Mouse (Mus musculus) stomach, postnatal 0 days (tissue): ENCODE results near the gene Spint1. TPM values are rescaled to one million over a fixed set of nuclear protein-coding genes. Genes with fewer than 3 reads are reported as not detected.

ENCODE experiments used
- ATAC-seq: fragments of 200-750 bp; cut with Nextera tagmentation; 2 replicates; pipeline ENCODE4 v1.8.0; 2017; ENCODE audit not compliant: low FRiP score, low TSS enrichment
- DNase-seq: peaks from one replicate; pipeline ENCODE4 v3.0.0-alpha.2; 2016; ENCODE audit warnings: low spot score
- H3K27ac ChIP-seq: fragments of 300-500 bp; sonication (generic); replicated peaks from 2 replicates; pipeline ENCODE4 v1.5.1; 2014; ENCODE audit warnings: mild to moderate bottlenecking, control low read depth
- H3K27me3 ChIP-seq: fragments of 300-500 bp; sonication (generic); 2 replicates; pipeline ENCODE4 v1.6.1; 2014; ENCODE audit warnings: low read length; ENCODE audit not compliant: control insufficient read depth, insufficient read depth
- H3K36me3 ChIP-seq: fragments of 300-500 bp; sonication (generic); 2 replicates; pipeline ENCODE4 v1.6.1; 2014; ENCODE audit warnings: low read length, mixed read lengths; ENCODE audit not compliant: control insufficient read depth, insufficient read depth
- H3K4me1 ChIP-seq: fragments of 300-500 bp; sonication (generic); replicated peaks from 2 replicates; pipeline ENCODE4 v1.6.1; 2014; ENCODE audit warnings: antibody characterized with exemption; ENCODE audit not compliant: control insufficient read depth, insufficient read depth
- H3K4me2 ChIP-seq: fragments of 300-500 bp; sonication (generic); replicated peaks from 2 replicates; pipeline ENCODE4 v1.6.1; 2014; ENCODE audit warnings: low read depth, mild to moderate bottlenecking, control low read depth, moderate library complexity
- H3K4me3 ChIP-seq: fragments of 300-500 bp; sonication (generic); 2 replicates; pipeline ENCODE4 v1.5.1; 2014; ENCODE audit warnings: low read depth, low read length, control low read depth
- H3K9ac ChIP-seq: fragments of 300-500 bp; sonication (generic); 2 replicates; pipeline ENCODE4 v1.6.1; 2014; ENCODE audit warnings: mild to moderate bottlenecking, low read length, control low read depth, mixed read lengths
- H3K9me3 ChIP-seq: fragments of 300-500 bp; sonication (generic); 2 replicates; pipeline ENCODE4 v1.6.1; 2016; ENCODE audit warnings: low read length; ENCODE audit not compliant: control insufficient read depth
- CTCF ChIP-seq: IDR thresholded peaks from 2 replicates; pipeline ENCODE4 v1.5.1; 2016; ENCODE audit warnings: antibody characterized with exemption, low read depth, mild to moderate bottlenecking, moderate library complexity
- EP300 ChIP-seq: optimal IDR thresholded peaks from 2 replicates; pipeline ENCODE3; 2016; ENCODE audit warnings: antibody characterized with exemption
- WGBS: fragments of 180-500 bp; shearing (Covaris S2); extraction: QIAGEN DNeasy Blood & Tissue Kit; methylation state at CpG from one replicate; pipeline ENCODE4 v1.1.7; 2014; 5-methylcytosine and 5-hydroxymethylcytosine counted together
- polyA plus RNA-seq: library from polyadenylated mRNA; unstranded; fragments of >200 nt; fragmentation: Nextera tagmentation; extraction: Ambion mirVana; gene quantifications from 2 replicates; pipeline ENCODE4 v1.2.1, GENCODE M21; 2015

The Spint1 gene
- polyA plus RNA-seq, result 70.9 and 80.2 TPM in 2 replicates

DNA sequence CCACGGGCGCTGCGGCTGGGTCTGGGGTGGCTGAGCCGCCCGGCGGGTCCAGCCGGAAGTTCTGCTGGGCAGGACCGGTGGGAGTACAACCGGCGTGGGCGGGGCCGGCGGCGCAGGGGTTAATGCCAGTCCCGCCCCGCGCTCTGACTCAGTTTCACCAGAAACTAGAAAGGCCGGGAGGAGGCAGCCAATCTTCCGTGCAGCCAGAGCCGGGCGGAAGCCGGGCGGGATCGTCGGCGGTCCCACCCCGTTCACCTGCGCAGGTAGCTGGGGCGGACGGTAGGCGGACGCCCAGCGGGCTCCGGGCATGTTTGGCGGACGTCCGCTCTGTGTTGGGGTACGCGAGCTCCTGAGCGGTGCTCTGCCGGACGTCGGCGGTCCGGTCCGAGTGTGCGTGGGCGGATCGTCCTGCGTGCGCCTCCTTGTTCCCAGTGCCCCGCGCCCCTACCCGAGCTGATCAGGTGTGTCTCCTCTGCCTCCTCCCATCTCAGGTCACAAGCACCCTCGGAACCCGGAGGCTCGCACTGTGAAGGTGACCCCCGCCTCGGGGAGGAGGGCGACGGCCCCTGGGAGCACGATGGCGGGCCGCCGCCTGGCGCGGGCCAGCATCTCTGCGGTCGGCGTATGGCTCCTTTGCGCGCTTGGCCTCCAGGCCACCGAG is at the start of gene Spint1:
Spint1 (plus strand) TSS at position 153 of the 661 bp plus-strand sequence.
- Histone ChIP-seq H3K4me2 (peak within 1 kb of the TSS; percentile 69), H3K27me3 (peaks cover 3% of the 10 kb centered on the region; the same call in 1 of the 2 replicates), H3K36me3 (no peaks in the 10 kb centered on the region), H3K9me3 (no peaks in the 10 kb centered on the region), H3K4me3 (peak within 1 kb of the TSS; percentile 56), H3K4me1 (no peaks in the 10 kb centered on the region), H3K9ac (peak within 1 kb of the TSS; percentile 76), H3K27ac (peak within 1 kb of the TSS; percentile 93)
- TF ChIP-seq EP300 (peak; percentile 14), CTCF (no peak)
- WGBS, result under 1% methylated on average over 73 of the region's 73 CpGs
- peak; percentile 91 for DNase-seq
- peak; percentile 83 for ATAC-seq

GRCm38 (mm10) chr2:119189029-119189710 is 48.0 kb upstream of the Spint1 start:
- 6% methylated on average over 15 of the region's 15 CpGs for WGBS
- Histone ChIP-seq H3K9ac (no peak overlapping the region), H3K27me3 (no peaks in the 10 kb centered on the region), H3K4me3 (peak overlapping the region; percentile 35), H3K9me3 (no peaks in the 10 kb centered on the region), H3K27ac (no peak overlapping the region), H3K4me1 (no peaks in the 10 kb centered on the region), H3K36me3 (peaks cover 5% of the 10 kb centered on the region; the same call in 1 of the 2 replicates), H3K4me2 (peak overlapping the region; percentile 71)
- DNase-seq, result peak; percentile 89
- TF ChIP-seq CTCF, result peak; percentile 87
- no peak for TF ChIP-seq EP300
- peak; percentile 81 for ATAC-seq

DNA sequence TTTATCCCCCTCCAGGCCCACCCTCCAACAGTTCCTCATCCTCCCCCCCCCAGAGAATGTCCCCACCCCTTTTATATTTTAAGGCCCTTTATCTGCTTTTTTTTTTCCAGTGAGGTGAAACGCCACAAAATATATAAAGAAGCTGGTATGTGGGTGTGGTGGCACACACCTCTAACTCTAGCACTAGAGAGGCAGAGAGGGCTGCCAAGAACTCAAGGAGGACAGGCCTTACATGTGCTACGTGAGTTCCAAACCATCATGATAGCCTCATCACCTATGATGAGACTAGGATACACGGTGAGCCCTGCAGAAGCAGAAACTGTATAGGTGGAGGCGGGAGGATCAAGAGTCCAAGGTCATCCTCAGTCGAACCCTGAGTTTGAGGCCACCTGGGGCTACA is 46.2 kb upstream of the Spint1 start:
- no peak overlapping the region for H3K27ac ChIP-seq
- TF ChIP-seq EP300 (no peak), CTCF (no peak)

GRCm38 (mm10) chr2:119194140-119194539 is 43.0 kb upstream of the Spint1 start:
- 75% methylated on average over 5 of the region's 5 CpGs for WGBS

More for the DNA sequence above, 46.2 kb upstream of the Spint1 start:
- Histone ChIP-seq H3K9ac (no peak overlapping the region), H3K36me3 (no peaks in the 10 kb centered on the region; the same call in 1 of the 2 replicates), H3K9me3 (no peaks in the 10 kb centered on the region), H3K27me3 (no peaks in the 10 kb centered on the region), H3K4me2 (no peak overlapping the region), H3K4me1 (no peaks in the 10 kb centered on the region), H3K4me3 (no peak overlapping the region)
- DNase-seq (no peak), ATAC-seq (no peak)
- 68% methylated on average over 5 of the region's 5 CpGs for WGBS

GRCm38 (mm10) chr2:119196316-119197108 is 40.6 kb upstream of the Spint1 start:
- Histone ChIP-seq H3K36me3 (no peaks in the 10 kb centered on the region), H3K27ac (0 out of 2 replicates have a peak overlapping the region, but pooled peaks have one; percentile 13), H3K4me3 (no peak overlapping the region), H3K9ac (no peak overlapping the region), H3K4me1 (peaks cover 2% of the 10 kb centered on the region; the same call in 1 of the 2 replicates), H3K4me2 (no peak overlapping the region), H3K9me3 (no peaks in the 10 kb centered on the region), H3K27me3 (no peaks in the 10 kb centered on the region)
- no peak for TF ChIP-seq EP300
- no peak for TF ChIP-seq CTCF
- WGBS, result 51% methylated on average over 4 of the region's 4 CpGs
- DNase-seq (no peak), ATAC-seq (no peak)

More at GRCm38 (mm10) chr2:119194140-119194539, 43.0 kb upstream of the Spint1 start:
- no peak for DNase-seq
- no peaks in the 10 kb centered on the region for H3K36me3 ChIP-seq
- 0 out of 2 replicates have a peak, but pooled peaks cover 2% of the 10 kb centered on the region for H3K4me1 ChIP-seq
- no peak overlapping the region for H3K4me3 ChIP-seq
- peak overlapping the region; percentile 56 for H3K27ac ChIP-seq
- no peak for TF ChIP-seq CTCF
- no peak for TF ChIP-seq EP300
- no peaks in the 10 kb centered on the region for H3K9me3 ChIP-seq
- ATAC-seq, result no peak
- no peak overlapping the region for H3K9ac ChIP-seq
- no peaks in the 10 kb centered on the region for H3K27me3 ChIP-seq
- H3K4me2 ChIP-seq, result no peak overlapping the region
